11 mouse cellular contexts compared by ENCODE assay signal in the genomic region with DNA sequence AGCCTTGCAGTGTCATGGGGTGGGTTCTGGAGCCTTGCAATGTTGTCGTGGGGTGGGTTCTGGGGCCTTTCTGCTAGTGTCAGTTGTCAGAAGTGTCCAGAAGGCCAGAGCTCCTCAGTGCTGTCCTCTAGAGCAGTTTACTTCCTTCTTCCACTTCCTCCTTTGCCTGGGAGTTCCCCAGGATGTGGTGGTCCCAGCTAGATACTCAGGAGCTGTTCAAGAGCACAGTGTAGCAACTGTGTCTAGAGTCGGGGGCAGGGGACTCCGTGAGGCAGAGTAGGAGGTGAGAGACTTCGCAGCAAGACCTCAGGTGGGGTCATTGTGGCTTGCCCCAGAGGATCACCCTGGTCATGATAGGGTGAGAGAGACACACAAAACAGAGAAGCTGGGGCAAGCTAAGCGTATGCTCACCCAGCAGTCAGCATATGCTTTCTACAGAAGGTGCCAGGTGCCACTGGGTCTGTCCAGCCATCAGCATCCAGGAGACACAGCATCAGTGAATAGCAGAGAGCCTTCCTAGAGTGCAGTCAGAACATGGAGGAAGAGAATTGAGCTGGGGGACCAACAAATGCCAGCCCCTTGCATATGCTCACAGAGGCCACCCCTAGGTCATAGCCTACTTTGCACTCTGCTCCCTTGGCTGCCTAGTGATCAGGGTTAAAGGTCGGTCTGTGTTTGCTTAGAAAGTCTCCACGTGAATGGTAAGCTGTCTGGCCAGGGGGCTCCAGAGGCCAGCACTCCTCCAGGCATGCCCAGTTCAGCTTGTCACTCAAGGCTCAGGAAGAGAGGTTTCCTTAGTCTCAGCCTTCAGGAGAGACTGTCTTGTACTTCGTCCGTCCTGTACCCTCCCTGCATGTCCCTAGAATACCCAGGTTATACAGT. TPM values are rescaled to one million over a fixed set of nuclear protein-coding genes. Genes with fewer than 3 reads are reported as not detected.
DNase-seq lines count a peak whose midpoint lies in the region; ATAC-seq and TF ChIP-seq lines count a peak whose summit lies in the region.
"Had no signal": no experiment of that assay in that cellular context is flagged by ENCODE, and none has a peak within 500 bp of the region (broad histone marks: within the 10 kb centered on the region; RNA-seq: fewer than 3 reads in every experiment).

No protein-coding gene starts in this region.

- H3K27ac ChIP-seq in liver, postnatal 0 days (ENCODE audit: low read depth): no peak overlapping the region
- H3K27ac ChIP-seq: heart, embryonic 10.5 days; limb, embryonic 13.5 days had no signal

- no peak overlapping the region for H3K4me3 ChIP-seq in G1E (ENCODE audit: low read depth, low read length)
- H3K4me3 ChIP-seq in liver, postnatal 0 days (ENCODE audit: low read depth, low read length): no peak overlapping the region
- H3K4me3 ChIP-seq: heart, embryonic 10.5 days; layer of hippocampus, adult 2 months; limb, embryonic 13.5 days; megakaryocyte, embryonic 14.5 days had no signal

- WGBS in liver, postnatal 0 days (ENCODE audit: insufficient replicate concordance): 48% methylated on average over 9 of the region's 9 CpGs

- H3K9ac ChIP-seq in liver, postnatal 0 days (replicated peaks): no peak overlapping the region
- H3K9ac ChIP-seq: limb, embryonic 13.5 days had no signal

- no peak for TF ChIP-seq EP300 in liver, postnatal 0 days (IDR thresholded peaks at IDR 0.05; ENCODE audit: low read depth)

- no peak overlapping the region for H3K4me2 ChIP-seq in liver, postnatal 0 days (ENCODE audit: low read depth, low read length)
- H3K4me2 ChIP-seq: limb, embryonic 13.5 days had no signal

- no peaks in the 10 kb centered on the region for H3K27me3 ChIP-seq in G1E (ENCODE audit: insufficient read depth, low read length)
- no peaks in the 10 kb centered on the region for H3K27me3 ChIP-seq in liver, postnatal 0 days (ENCODE audit: insufficient read depth, low read length)
- H3K27me3 ChIP-seq: limb, embryonic 13.5 days; megakaryocyte, embryonic 14.5 days had no signal

- DNase-seq in kidney, adult 8-10 months: peak; percentile 21 to 37
- no peak for DNase-seq in kidney, postnatal 14 days
- DNase-seq in G1E (ENCODE audit: low spot score): peak; percentile 42
- DNase-seq in brain, adult 2 months (ENCODE audit: low read depth, low spot score): peak; percentile 51
- no peak for DNase-seq in liver, postnatal 0 days
- DNase-seq in right cerebral cortex, postnatal 14 days: no peak
- no peak for DNase-seq in layer of hippocampus, adult 8-10 months (ENCODE audit: low spot score in 2 of 2)

- no peak for ATAC-seq in G1E (ENCODE audit: extremely low read depth, insufficient number of reproducible peaks, low FRiP score, poor library complexity, severe bottlenecking)
- peak; percentile 67 for ATAC-seq in liver, postnatal 0 days

- H3K4me1 ChIP-seq in G1E (ENCODE audit: insufficient read depth, low read depth, low read length): peaks cover 88% of the 10 kb centered on the region
- H3K4me1 ChIP-seq in liver, postnatal 0 days (ENCODE audit: insufficient read depth): peaks cover 13% of the 10 kb centered on the region; the same call in 1 of the 2 replicates
- H3K4me1 ChIP-seq: limb, embryonic 13.5 days had no signal

- no peak for TF ChIP-seq CTCF in G1E (IDR thresholded peaks at IDR 0.05; ENCODE audit: low read depth, low read length)
- no peak for TF ChIP-seq CTCF in liver, postnatal 0 days (IDR thresholded peaks at IDR 0.05; ENCODE audit: low read depth)

- peaks cover 98% of the 10 kb centered on the region for H3K36me3 ChIP-seq in G1E (replicated peaks)
- no peaks in the 10 kb centered on the region for H3K36me3 ChIP-seq in liver, postnatal 0 days (replicated peaks; ENCODE audit: insufficient read depth, low read length)

- no peaks in the 10 kb centered on the region for H3K9me3 ChIP-seq in G1E (replicated peaks)
- no peaks in the 10 kb centered on the region for H3K9me3 ChIP-seq in liver, postnatal 0 days (ENCODE audit: low read length)
- H3K9me3 ChIP-seq: heart, embryonic 10.5 days; limb, embryonic 13.5 days; megakaryocyte, embryonic 14.5 days had no signal

RNA-seq across cellular contexts. Expression of gene Rbm19, which starts 49.0 kb away (rescaled TPM):
- total RNA-seq in G1E (2014; fragmentation: Nextera tagmentation) (17.3 and 19.3 TPM in 2 replicates), G1E (2017) (25.1 and 25.8 TPM in 2 replicates)
- 34.8 and 42.5 TPM in 2 replicates for polyA plus RNA-seq in G1E (2012)
- polyA plus RNA-seq in liver, postnatal 0 days (2015; fragmentation: Nextera tagmentation; extraction: Ambion mirVana): 6.8 and 6.9 TPM in 2 replicates
- total RNA-seq in layer of hippocampus, adult 8-10 months (2022): 10 to 100 TPM; 20.0 to 26.3 (median 21.1) TPM

Comparison
In these comparisons a context has a peak if more than half of its experiments do, and no peak if none do; other contexts are left out.
1. DNase-seq: peak in kidney, adult 8-10 months (2 of 2), G1E (single experiment) and brain, adult 2 months (single experiment); none in kidney, postnatal 14 days (single experiment), liver, postnatal 0 days (single experiment), right cerebral cortex, postnatal 14 days (single experiment) and layer of hippocampus, adult 8-10 months (0 of 2).